Mouse (Mus musculus) testis, adult 2 months (tissue): ENCODE measurements around the gene Rnf126. TPM values are rescaled to one million over a fixed set of nuclear protein-coding genes. Genes with fewer than 3 reads are reported as not detected.

Source experiments
- H3K27ac ChIP-seq: fragments of 200-500 bp; 2 replicates; pipeline ENCODE4 v1.5.1; 2012; ENCODE audit warnings: low read depth, low read length; ENCODE audit not compliant: control insufficient read depth, insufficient read depth
- H3K27me3 ChIP-seq: fragments of 200-500 bp; 2 replicates; pipeline ENCODE4 v1.6.1; 2012; ENCODE audit warnings: mild to moderate bottlenecking, low read length, moderate library complexity; ENCODE audit not compliant: control insufficient read depth, insufficient read depth
- H3K36me3 ChIP-seq: fragments of 200-500 bp; 2 replicates; pipeline ENCODE4 v1.6.1; 2012; ENCODE audit warnings: mild to moderate bottlenecking, low read length; ENCODE audit not compliant: control insufficient read depth, insufficient read depth
- H3K4me1 ChIP-seq: fragments of 200-500 bp; 2 replicates; pipeline ENCODE4 v1.6.1; 2012; ENCODE audit warnings: low read length; ENCODE audit not compliant: control insufficient read depth, insufficient read depth
- H3K4me3 ChIP-seq: fragments of 200-500 bp; 2 replicates; pipeline ENCODE4 v1.5.1; 2012; ENCODE audit warnings: low read depth, mild to moderate bottlenecking, low read length, moderate library complexity, mixed read lengths; ENCODE audit not compliant: control insufficient read depth
- CTCF ChIP-seq: fragments of 200-500 bp; IDR thresholded peaks from 2 replicates; pipeline ENCODE4 v1.5.1; 2012; ENCODE audit warnings: low read depth, mild to moderate bottlenecking, inconsistent platforms, low read length, moderate library complexity; ENCODE audit not compliant: control insufficient read depth, insufficient read depth, insufficient replicate concordance
- POLR2A ChIP-seq: fragments of 200-500 bp; IDR thresholded peaks from 2 replicates; pipeline ENCODE4 v1.6.1; 2012; ENCODE audit warnings: low read depth, mild to moderate bottlenecking, inconsistent platforms, low read length, moderate library complexity; ENCODE audit not compliant: control insufficient read depth
- polyA plus RNA-seq: library from polyadenylated mRNA; depleted of rRNA; stranded (reverse); fragments of >200 nt; gene quantifications from 2 replicates; pipeline ENCODE4 v1.2.3, GENCODE M21; 2012

Rnf126 gene
- polyA plus RNA-seq, 1 experiment, result 989 TPM

DNA sequence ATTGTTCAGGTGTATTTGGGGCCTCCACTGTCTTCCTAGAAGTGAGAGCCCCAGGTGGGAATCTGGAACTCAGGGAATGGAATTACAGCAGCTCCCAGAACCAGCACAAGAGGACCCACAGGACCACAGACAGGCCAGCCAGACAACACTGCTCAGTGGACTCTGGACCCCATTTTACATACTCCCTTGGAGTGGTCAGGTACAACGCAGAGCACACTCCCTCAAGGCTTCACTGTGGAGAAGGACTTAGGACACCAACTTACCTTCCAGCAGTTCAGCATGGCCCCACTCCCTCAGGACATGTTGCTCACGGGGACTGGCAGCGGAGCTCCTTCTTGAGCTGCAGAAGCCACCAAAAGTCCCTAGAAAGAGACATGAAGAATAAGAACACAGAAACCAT lies 21.3 kb downstream of the Rnf126 start:
- TF ChIP-seq CTCF (no peak), POLR2A (no peak)
- peaks cover 4% of the 10 kb centered on the region for H3K4me1 ChIP-seq
- no peak overlapping the region for H3K27ac ChIP-seq
- H3K27me3 ChIP-seq, result no peaks in the 10 kb centered on the region
- no peaks in the 10 kb centered on the region; the same call in none of the 2 replicates for H3K36me3 ChIP-seq
- no peak overlapping the region for H3K4me3 ChIP-seq

- no peak for TF ChIP-seq POLR2A
- TF ChIP-seq CTCF, result no peak
- H3K4me1 ChIP-seq, result peaks cover 4% of the 10 kb centered on the region
- no peaks in the 10 kb centered on the region for H3K27me3 ChIP-seq
- H3K4me3 ChIP-seq, result no peak overlapping the region
- no peaks in the 10 kb centered on the region; the same call in none of the 2 replicates for H3K36me3 ChIP-seq
- no peak overlapping the region for H3K27ac ChIP-seq
Observed at GRCm38 (mm10) chr10:79743650-79744365, 22.9 kb downstream of the Rnf126 start.

DNA sequence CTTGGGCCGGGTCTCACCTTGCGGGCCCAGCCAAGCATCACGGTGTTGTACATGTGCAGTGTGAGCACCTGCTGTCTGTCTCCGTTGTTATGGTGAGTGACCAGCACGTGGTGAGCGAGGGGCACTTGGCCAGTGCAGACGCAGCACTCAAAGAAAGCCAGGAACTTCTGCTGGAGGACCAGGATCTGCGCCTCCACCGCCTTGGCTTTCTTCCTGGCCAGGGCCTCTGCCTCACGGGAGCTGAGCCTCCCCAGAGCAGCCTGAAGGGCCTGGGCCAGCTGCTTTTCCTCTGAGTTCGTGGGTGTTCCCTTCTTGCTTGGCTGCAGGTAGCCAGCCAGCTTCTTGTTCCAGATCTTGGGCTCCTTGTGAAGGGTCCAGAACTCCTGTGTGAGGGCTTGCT lies 23.6 kb downstream of the Rnf126 start:
- H3K27ac ChIP-seq, result no peak overlapping the region
- H3K27me3 ChIP-seq, result no peaks in the 10 kb centered on the region
- no peak overlapping the region for H3K4me3 ChIP-seq
- peaks cover 5% of the 10 kb centered on the region for H3K4me1 ChIP-seq
- no peaks in the 10 kb centered on the region; the same call in none of the 2 replicates for H3K36me3 ChIP-seq
- TF ChIP-seq POLR2A (no peak), CTCF (no peak)

DNA sequence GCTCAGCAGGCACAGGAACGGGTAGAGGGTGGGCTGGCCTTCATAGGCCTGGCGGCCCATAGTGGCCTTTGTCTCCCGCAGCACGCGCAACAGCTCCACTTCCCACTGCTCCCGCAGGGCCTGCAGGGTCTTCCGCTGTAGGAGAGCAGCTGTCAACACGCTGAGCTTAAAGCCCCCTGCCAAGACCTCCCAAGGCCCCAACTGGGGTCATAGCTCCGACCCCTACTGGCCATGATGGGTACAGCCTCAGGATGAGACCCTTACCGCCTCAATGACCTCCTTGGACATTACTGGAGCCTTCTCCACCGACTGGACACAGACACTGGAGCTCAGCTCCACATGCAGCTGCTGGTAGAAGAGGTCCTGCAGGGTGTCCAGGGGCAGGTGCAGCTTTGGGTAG lies 25.9 kb downstream of the Rnf126 start:
- Histone ChIP-seq H3K4me3 (no peak overlapping the region), H3K27me3 (no peaks in the 10 kb centered on the region), H3K27ac (no peak overlapping the region), H3K4me1 (peaks cover 16% of the 10 kb centered on the region), H3K36me3 (no peaks in the 10 kb centered on the region; the same call in none of the 2 replicates)
- TF ChIP-seq CTCF, result 0 out of 2 replicates have a peak, but pooled peaks have one; percentile 4
- no peak for TF ChIP-seq POLR2A

DNA sequence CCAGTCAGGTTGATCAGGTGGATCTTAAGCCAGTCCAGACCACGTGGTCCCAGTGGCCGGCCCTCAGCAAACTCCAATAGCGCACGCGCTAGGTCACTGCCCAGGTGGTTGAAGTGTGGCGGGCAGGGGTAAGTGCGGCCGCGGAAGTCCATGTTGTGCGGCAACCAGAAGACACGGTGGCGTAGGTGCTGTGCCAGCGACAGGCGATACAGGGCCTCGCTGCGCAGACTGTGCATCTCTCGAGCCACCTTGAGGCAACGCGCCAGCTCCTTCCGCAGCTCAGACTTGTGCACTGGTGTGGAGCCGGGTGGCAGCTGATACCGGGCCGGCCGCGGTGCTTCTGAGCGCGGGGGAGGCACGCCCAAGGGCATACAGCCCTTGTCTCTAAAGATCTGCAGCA lies 27.5 kb downstream of the Rnf126 start:
- TF ChIP-seq CTCF (no peak), POLR2A (no peak)
- no peaks in the 10 kb centered on the region; the same call in none of the 2 replicates for H3K36me3 ChIP-seq
- H3K27me3 ChIP-seq, result no peaks in the 10 kb centered on the region
- H3K4me1 ChIP-seq, result peaks cover 23% of the 10 kb centered on the region
- H3K27ac ChIP-seq, result no peak overlapping the region
- no peak overlapping the region for H3K4me3 ChIP-seq

GRCm38 (mm10) chr10:79738259-79738658 lies 28.5 kb downstream of the Rnf126 start:
- Histone ChIP-seq H3K36me3 (no peaks in the 10 kb centered on the region; the same call in none of the 2 replicates), H3K4me1 (peaks cover 23% of the 10 kb centered on the region), H3K27me3 (no peaks in the 10 kb centered on the region), H3K27ac (no peak overlapping the region), H3K4me3 (no peak overlapping the region)
- TF ChIP-seq POLR2A (no peak), CTCF (peak; percentile 66; the same call in 1 of the 2 replicates)

DNA sequence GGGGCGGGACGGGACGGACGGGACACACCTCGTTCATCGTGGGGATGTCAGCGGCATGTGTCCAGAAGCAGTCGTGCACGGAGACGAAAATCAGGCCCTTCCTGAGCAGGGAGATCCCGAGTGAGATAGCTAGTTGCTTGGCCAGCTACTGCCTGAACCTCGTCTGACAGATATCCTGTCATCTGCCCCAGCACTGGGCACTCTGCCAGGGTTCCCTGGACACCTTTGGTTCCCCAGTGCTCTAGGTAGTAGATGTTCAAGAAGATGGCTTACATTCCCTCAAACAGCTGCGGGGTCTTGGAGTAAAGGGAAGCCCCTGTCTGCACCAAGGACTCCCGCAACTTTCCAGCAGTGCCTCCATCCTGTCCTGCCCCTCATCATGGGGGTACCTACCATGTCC lies 30.0 kb downstream of the Rnf126 start:
- no peaks in the 10 kb centered on the region; the same call in none of the 2 replicates for H3K36me3 ChIP-seq
- TF ChIP-seq CTCF (no peak), POLR2A (no peak)
- peaks cover 23% of the 10 kb centered on the region for H3K4me1 ChIP-seq
- no peaks in the 10 kb centered on the region for H3K27me3 ChIP-seq
- H3K4me3 ChIP-seq, result no peak overlapping the region
- H3K27ac ChIP-seq, result no peak overlapping the region

GRCm38 (mm10) chr10:79735361-79735760 lies 31.4 kb downstream of the Rnf126 start:
- H3K4me1 ChIP-seq, result peaks cover 23% of the 10 kb centered on the region
- H3K27ac ChIP-seq, result no peak overlapping the region
- TF ChIP-seq POLR2A, result no peak
- no peak for TF ChIP-seq CTCF
- no peaks in the 10 kb centered on the region for H3K27me3 ChIP-seq
- H3K36me3 ChIP-seq, result no peaks in the 10 kb centered on the region
- peak overlapping the region; percentile 33 for H3K4me3 ChIP-seq
